Mouse (Mus musculus) intestine, postnatal 0 days (tissue): ENCODE results near the gene Erfe. TPM values are rescaled to one million over a fixed set of nuclear protein-coding genes. Genes with fewer than 3 reads are reported as not detected.
A peak's percentile ranks its signal among the peaks of the same experiment; 100 is the strongest.

Experiments used
- ATAC-seq: fragments of 200-750 bp; cut with Nextera tagmentation; 2 replicates; pipeline ENCODE4 v1.8.0; 2017; ENCODE audit warnings: mild to moderate bottlenecking, moderate TSS enrichment, moderate library complexity
- H3K27ac ChIP-seq: fragments of 300-500 bp; sonication (generic); 2 replicates; pipeline ENCODE4 v1.5.1; 2014; ENCODE audit warnings: mild to moderate bottlenecking, low read depth, low read length, moderate library complexity
- H3K27me3 ChIP-seq: fragments of 300-500 bp; sonication (generic); replicated peaks from 2 replicates; pipeline ENCODE4 v1.6.1; 2014; ENCODE audit warnings: low read length, mixed read lengths; ENCODE audit not compliant: control insufficient read depth, insufficient read depth
- H3K36me3 ChIP-seq: fragments of 300-500 bp; sonication (generic); 2 replicates; pipeline ENCODE4 v1.6.1; 2014; ENCODE audit warnings: mild to moderate bottlenecking, moderate library complexity; ENCODE audit not compliant: control insufficient read depth, insufficient read depth
- H3K4me1 ChIP-seq: fragments of 300-500 bp; sonication (generic); replicated peaks from 2 replicates; pipeline ENCODE4 v1.6.1; 2014; ENCODE audit warnings: antibody characterized with exemption, low read length, mixed read lengths; ENCODE audit not compliant: control insufficient read depth, insufficient read depth
- H3K4me2 ChIP-seq: fragments of 300-500 bp; sonication (generic); replicated peaks from 2 replicates; pipeline ENCODE4 v1.6.1; 2014; ENCODE audit warnings: low read depth, mild to moderate bottlenecking, moderate library complexity
- H3K4me3 ChIP-seq: fragments of 300-500 bp; sonication (generic); 2 replicates; pipeline ENCODE4 v1.5.1; 2014; ENCODE audit warnings: low read depth, low read length
- H3K9ac ChIP-seq: fragments of 300-500 bp; sonication (generic); 2 replicates; pipeline ENCODE4 v1.6.1; 2014; ENCODE audit warnings: mild to moderate bottlenecking, low read depth, low read length
- H3K9me3 ChIP-seq: fragments of 300-500 bp; sonication (generic); 2 replicates; pipeline ENCODE4 v1.6.1; 2016; ENCODE audit warnings: mixed run types; ENCODE audit not compliant: control insufficient read depth
- CTCF ChIP-seq: sonication (generic); IDR thresholded peaks from 2 replicates; pipeline ENCODE4 v1.5.1; 2016; ENCODE audit warnings: low read depth, mild to moderate bottlenecking, control low read depth, antibody characterized with exemption, moderate library complexity
- WGBS: fragments of 180-500 bp; shearing (Covaris S2); extraction: QIAGEN DNeasy Blood & Tissue Kit; methylation state at CpG from one replicate; pipeline ENCODE4 v1.1.7; 2014; 5-methylcytosine and 5-hydroxymethylcytosine counted together
- polyA plus RNA-seq: library from polyadenylated mRNA; unstranded; fragments of >200 nt; fragmentation: Nextera tagmentation; extraction: Ambion mirVana; gene quantifications from 2 replicates; pipeline ENCODE4 v1.2.1, GENCODE M21; 2015

Erfe gene
- polyA plus RNA-seq, 1 experiment from 2014 or later, result 2.7 TPM

- WGBS, result 73% methylated on average over 4 of the region's 4 CpGs
- no peak overlapping the region for H3K27ac ChIP-seq
Observed at GRCm38 (mm10) chr1:91414903-91415302, 48.7 kb downstream of the Erfe start.

GRCm38 (mm10) chr1:91415311-91415710, 49.1 kb downstream of the Erfe start:
- Histone ChIP-seq H3K4me3 (no peak overlapping the region), H3K27ac (no peak overlapping the region), H3K4me1 (peaks cover 8% of the 10 kb centered on the region; the same call in 1 of the 2 replicates), H3K9ac (no peak overlapping the region), H3K36me3 (peaks cover 44% of the 10 kb centered on the region), H3K4me2 (no peak overlapping the region), H3K9me3 (no peaks in the 10 kb centered on the region), H3K27me3 (no peaks in the 10 kb centered on the region)
- no peak for ATAC-seq
- TF ChIP-seq CTCF, result no peak
- WGBS, result 86% methylated on average over 5 of the region's 5 CpGs

More at GRCm38 (mm10) chr1:91414903-91415302, 48.7 kb downstream of the Erfe start:
- no peak overlapping the region for H3K9ac ChIP-seq
- H3K27me3 ChIP-seq, result no peaks in the 10 kb centered on the region
- no peak overlapping the region for H3K4me2 ChIP-seq
- no peak overlapping the region for H3K4me3 ChIP-seq
- TF ChIP-seq CTCF, result no peak
- no peak for ATAC-seq
- peaks cover 41% of the 10 kb centered on the region for H3K36me3 ChIP-seq
- peaks cover 8% of the 10 kb centered on the region; the same call in 1 of the 2 replicates for H3K4me1 ChIP-seq
- H3K9me3 ChIP-seq, result no peaks in the 10 kb centered on the region

GRCm38 (mm10) chr1:91417991-91418390, 51.8 kb downstream of the Erfe start:
- Histone ChIP-seq H3K27me3 (no peaks in the 10 kb centered on the region), H3K27ac (no peak overlapping the region), H3K4me3 (no peak overlapping the region), H3K9ac (no peak overlapping the region), H3K36me3 (peaks cover 62% of the 10 kb centered on the region), H3K4me2 (no peak overlapping the region), H3K9me3 (no peaks in the 10 kb centered on the region), H3K4me1 (no peaks in the 10 kb centered on the region)
- WGBS, result 59% methylated on average over 1 of the region's 1 CpGs
- TF ChIP-seq CTCF, result no peak
- no peak for ATAC-seq

GRCm38 (mm10) chr1:91419862-91420600, 53.8 kb downstream of the Erfe start:
- WGBS, result 68% methylated on average over 10 of the region's 10 CpGs
- Histone ChIP-seq H3K4me3 (no peak overlapping the region), H3K4me1 (no peaks in the 10 kb centered on the region), H3K36me3 (peaks cover 83% of the 10 kb centered on the region), H3K27me3 (no peaks in the 10 kb centered on the region), H3K9ac (no peak overlapping the region), H3K4me2 (no peak overlapping the region), H3K9me3 (no peaks in the 10 kb centered on the region), H3K27ac (no peak overlapping the region)
- 0 out of 2 replicates have a peak, but pooled peaks have one; percentile 14 for ATAC-seq
- TF ChIP-seq CTCF, result no peak

- H3K4me2 ChIP-seq, result no peak overlapping the region
- H3K36me3 ChIP-seq, result peaks cover 83% of the 10 kb centered on the region
- 92% methylated on average over 8 of the region's 8 CpGs for WGBS
- no peaks in the 10 kb centered on the region for H3K4me1 ChIP-seq
- no peak overlapping the region for H3K9ac ChIP-seq
- no peak overlapping the region for H3K27ac ChIP-seq
- H3K9me3 ChIP-seq, result no peaks in the 10 kb centered on the region
- no peak for ATAC-seq
- no peak overlapping the region for H3K4me3 ChIP-seq
- H3K27me3 ChIP-seq, result no peaks in the 10 kb centered on the region
- no peak for TF ChIP-seq CTCF
Observed at GRCm38 (mm10) chr1:91420601-91421065, 54.4 kb downstream of the Erfe start.

Other genes starting within 250 kb of the Erfe start
- 0.13 and 0.52 TPM in 2 replicates for gene Rbm44, start 221.3 kb upstream of the Erfe start, polyA plus RNA-seq
- gene Ramp1, start 186.6 kb upstream of the Erfe start, polyA plus RNA-seq, result 16.1 and 16.5 TPM in 2 replicates
- 55.5 and 57.9 TPM in 2 replicates for gene Ube2f, start 116.1 kb upstream of the Erfe start, polyA plus RNA-seq
- 20.2 and 23.1 TPM in 2 replicates for gene Scly, start 68.1 kb upstream of the Erfe start, polyA plus RNA-seq
- gene Espnl, start 44.4 kb upstream of the Erfe start, polyA plus RNA-seq, result not detected in 2 replicates
- gene Klhl30, start 15.4 kb upstream of the Erfe start, polyA plus RNA-seq, result 1.3 and 1.8 TPM in 2 replicates
- gene Ilkap, start 32.4 kb downstream of the Erfe start, polyA plus RNA-seq, result 51.2 TPM in 2 replicates
- 84.1 and 84.8 TPM in 2 replicates for gene Hes6, start 47.6 kb downstream of the Erfe start, polyA plus RNA-seq
- 7.2 and 7.9 TPM in 2 replicates for gene Per2, start 92.9 kb downstream of the Erfe start, polyA plus RNA-seq
- 3.3 and 3.7 TPM in 2 replicates for gene Traf3ip1, start 128.2 kb downstream of the Erfe start, polyA plus RNA-seq
- 2.6 TPM in 2 replicates for gene Asb1, start 174.1 kb downstream of the Erfe start, polyA plus RNA-seq